Mouse (Mus musculus): ENCODE data around the gene Acot12. TPM values are rescaled to one million over a fixed set of nuclear protein-coding genes. Genes with fewer than 3 reads are reported as not detected.
"Not testable (repeated sequence)": the region's sequence is repeated elsewhere in the genome, so short reads cannot be mapped to it uniquely, and the experiment has no call there.

Acot12 gene
- total and polyA plus RNA-seq, 3 experiments, result 1.0 to 2.2 TPM; not detected in 1

DNA sequence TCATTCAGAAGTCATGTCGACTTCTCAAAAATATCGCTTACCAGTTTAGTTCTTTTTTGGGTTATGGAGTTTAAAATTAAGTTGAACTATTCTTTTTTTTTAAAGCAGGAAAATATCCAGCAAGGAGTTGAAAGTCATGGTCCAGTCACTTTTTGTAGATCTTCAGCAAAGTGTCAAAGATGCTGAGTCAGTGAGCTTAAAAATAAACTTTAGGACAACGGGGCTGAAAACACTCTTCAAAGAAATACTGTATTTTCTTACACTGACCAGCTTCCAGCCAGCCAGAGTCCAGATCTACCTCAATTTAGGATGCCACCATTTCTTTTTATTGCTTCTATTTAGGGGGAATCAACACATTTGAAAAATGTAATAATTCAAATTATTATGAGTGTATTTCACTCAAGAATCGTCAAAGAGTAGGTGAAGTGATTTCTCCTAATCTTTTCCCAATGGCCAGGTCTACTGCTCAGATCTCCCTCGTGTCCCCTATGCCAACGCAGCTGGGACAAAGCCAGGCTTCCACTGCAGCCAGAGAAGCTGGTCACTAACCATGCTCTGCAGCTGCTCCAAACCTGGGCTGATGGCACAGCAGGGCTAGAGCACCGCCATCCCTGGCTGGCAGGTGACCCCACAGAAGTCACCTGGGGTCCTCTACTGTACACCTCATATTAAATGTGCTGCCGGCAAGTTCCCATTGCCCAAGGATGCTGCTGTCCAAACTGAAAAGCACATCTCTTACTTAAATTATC, 19.2 kb downstream of the Acot12 start:
- DNase-seq, result no peak

DNA sequence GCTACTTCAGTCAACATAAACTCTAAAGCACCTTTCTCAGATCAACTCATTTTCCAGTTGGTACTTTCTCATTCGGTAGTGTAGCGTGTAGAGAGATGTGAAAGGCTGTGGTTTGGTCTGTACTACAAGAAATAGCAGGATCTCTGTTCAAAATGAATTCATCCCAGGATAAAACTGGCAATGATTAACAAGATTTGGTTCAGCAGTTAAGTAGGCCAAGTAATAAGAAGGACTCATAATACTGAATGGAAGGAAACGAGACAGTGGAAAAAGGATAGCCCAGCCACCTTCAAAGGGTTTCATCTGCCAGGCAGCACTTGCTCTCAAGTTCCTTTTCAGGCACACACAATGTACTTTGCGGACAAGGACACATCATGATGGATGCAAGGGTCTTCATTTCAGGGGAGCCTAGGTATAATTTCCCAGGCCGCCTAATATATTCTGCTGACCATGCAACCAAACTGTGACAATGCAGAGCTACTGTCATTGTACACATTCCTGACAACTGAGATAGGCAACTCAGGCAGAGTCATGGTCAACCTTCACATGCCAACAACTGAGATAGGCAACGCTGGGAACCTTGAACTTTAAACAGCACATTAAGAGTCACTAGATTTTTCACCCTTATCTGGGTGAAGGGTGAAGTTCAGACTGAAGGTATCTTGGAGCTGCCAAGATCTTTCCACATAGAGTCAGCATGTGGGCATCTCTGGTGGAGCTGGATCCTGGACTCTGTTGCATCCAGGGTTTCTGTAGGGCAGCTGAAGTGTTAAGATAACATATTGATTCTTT, 20.5 kb downstream of the Acot12 start:
- DNase-seq, result peak; percentile 71

DNA sequence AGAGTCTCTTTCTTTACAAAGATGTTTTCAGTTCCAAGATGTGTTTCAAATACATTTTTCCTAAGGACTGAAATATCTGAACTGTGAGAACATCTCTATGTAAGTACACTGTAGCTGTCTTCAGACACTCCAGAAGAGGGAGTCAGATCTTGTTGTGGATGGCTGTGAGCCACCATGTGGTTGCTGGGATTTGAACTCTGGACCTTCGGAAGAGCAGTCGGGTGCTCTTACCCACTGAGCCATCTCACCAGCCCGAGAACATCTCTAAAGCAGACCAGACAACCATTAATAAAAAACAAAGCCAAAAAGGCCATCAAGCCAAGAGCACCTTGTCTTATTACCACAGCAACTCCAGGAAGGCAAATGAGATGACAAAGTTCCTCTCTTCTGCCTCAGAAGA, 22.3 kb downstream of the Acot12 start:
- not testable (repeated sequence) for DNase-seq

DNA sequence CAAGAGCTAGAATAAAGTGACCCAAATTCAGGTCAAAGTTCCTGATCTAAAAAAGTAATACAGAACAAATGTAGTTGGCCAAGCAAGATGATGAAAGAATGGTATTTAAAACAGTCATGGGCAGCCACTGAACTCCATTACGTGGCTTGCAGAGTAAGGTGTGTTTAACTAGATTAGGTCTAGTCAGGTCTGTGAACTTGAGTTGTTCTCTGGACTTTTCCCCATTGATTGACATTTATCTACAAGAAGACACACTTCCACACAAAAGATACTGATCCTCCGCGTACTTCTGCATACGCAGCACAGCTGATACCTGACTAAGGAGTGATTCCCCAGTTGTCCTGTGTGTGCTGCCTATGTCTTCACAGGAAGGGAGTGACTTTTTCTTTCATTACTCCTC, 24.3 kb downstream of the Acot12 start:
- no peak for DNase-seq

DNA sequence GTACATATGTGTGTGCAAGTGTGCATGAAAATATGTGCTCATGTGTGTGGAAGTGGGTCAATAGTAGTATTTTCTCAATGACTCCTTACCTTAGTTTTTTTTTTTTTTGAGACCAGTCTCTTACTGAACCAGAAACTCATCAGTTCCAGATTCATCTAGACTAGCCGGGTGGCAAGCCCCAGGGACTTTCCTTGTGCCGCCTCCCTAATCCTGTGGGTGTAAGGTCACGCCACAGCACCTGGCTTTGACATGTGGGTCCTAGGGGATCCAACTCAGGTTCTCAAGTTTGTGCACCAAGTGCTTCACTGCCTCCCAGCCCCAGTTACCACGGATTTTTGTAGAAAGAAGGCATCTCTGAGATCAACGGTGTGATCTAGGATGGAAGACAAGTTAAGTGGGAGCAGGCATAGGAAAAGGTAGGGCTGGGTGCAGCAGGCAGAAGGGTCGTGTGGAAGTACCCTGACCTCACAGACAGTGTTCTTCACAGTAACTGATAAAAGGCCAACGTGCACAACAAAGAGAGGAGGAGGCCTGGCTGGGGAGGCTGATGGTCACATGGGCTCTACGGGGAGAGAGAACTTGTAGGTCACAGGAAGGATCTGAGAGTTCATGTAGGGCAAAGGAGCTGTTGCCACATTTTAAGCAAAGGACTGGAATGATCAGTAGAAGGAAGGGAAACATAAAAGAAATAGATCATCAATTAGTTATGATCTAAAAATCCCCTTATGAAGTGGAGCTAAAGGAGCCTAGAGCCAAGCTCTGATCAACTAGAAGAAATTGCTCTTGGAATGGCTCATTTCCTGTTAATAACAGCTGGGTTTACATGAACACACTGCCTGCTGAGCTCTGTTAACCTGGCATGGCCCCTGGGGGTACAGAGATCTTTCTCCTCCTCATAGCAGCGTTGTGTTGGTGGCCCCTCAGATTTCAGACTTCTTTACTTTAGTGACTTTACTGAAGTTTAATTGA, 27.7 kb downstream of the Acot12 start:
- no peak for DNase-seq

DNA sequence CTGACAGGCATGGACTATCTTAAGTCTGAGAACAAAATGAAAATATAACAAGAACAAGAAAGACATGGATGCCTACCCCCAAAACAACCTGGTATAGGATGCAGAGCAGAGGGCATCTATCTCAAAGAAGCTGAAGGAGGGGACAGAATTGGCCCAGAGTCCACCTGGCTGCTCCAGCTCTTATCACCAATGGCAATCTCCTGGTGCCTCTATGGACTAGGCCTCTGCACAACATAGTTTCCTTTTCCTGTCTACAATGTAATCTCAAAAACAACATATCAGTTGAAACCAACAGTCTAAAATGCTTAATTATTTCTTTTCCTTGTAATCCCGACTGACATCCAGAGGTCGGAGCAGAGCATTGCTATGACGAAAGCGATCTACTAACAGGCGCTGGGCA, 36.8 kb downstream of the Acot12 start:
- DNase-seq, result no peak

DNA sequence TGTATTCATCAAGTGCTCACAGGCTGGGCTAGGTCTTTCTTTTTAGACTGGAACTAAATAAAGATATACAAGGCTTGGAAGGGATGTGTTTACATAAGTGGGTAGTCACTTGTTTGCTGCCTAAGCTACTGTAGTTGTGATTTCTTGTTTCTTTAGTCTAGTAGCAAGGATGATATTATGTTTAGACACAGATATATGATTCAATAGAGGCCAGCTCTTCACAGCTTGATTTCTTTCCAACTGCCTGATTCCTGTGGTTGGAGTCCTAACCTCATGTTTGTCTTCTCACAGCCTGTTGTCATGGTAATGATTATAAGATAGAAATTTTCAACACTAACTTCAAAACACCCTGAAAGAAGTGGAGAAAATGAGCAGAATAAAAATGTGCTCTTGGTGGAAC, 38.6 kb downstream of the Acot12 start:
- DNase-seq, result no peak

DNA sequence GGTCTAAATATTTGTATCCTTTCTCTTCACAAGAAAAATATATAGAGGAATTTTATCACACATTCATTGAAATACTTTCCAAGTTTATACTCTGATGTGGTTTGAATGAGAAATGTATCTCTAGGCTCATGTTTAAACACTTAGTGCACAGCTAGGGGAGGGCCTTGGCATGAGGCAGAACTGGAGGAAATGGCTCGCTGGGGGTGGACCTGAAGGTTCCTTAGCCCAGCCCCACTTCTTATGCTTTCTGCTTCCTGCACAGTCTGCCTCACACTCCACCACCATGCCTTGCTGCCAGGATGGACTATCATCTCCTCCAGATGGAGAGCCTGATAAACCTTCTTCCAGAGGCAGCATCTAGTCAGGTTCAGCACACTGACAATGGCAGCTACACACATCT, 50.7 kb downstream of the Acot12 start:
- no peak for DNase-seq

DNA sequence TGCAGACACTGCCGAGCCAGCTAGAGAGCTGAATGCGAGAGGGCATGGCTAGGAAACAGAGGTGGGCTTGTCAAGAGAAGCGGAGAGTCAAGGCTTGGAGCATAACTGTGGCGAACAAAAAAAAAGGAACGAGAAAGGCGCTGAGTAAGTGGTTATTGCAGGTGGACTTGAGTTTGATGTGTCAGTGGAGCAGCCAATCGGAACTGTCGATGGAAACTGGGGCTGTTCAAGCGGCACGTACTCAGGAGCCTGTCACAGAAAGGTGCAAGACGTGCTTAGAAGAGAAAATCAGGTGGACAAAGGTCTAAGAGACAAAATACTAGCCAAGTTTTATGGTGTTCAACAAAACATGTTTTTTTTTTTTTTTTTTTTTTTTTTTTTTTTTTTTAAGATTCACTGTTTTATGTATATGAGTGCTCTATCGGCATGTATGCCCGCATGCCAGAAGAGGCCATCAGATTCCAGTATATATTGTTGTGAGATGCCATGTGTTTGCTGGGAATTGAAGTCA, 53.7 kb downstream of the Acot12 start:
- DNase-seq, result no peak

DNA sequence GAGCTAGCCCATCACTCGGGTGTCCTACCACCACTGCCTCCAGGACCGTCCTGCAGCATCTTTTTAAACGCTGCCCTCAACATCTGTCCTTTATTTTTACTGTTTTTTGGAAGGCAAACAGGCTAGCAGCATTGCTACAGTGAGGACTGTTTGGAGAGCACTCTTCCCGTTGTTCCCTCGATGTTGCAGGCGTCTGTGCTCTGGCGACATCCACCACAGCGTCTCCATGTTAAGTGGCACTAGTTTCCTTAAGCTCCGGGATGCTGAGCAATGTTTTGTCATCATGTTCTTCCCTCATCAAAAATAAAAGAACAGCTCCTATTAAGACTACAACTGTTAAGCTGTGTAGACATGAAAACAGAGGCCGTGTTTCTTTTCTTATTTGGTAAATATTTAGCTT, 54.3 kb downstream of the Acot12 start:
- DNase-seq, result no peak

DNA sequence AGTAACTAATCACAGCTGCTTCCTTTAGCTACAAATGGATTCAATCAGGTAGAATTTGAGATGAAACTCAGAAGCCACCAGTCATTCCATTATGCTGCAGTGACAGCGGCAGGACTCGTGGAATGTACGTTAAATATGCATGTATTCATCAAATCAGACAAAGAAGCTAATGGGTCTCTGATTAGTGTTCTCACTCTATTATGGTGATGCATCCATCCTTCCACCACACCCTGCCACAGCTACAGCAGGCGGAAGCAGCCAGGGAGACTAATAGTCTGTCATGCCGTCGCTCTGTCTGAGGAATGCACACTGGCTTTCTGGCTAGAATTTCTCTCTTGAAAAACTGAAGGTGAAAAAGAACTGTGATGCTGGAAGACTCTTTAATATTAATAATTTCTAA, 54.7 kb downstream of the Acot12 start:
- no peak for DNase-seq

DNA sequence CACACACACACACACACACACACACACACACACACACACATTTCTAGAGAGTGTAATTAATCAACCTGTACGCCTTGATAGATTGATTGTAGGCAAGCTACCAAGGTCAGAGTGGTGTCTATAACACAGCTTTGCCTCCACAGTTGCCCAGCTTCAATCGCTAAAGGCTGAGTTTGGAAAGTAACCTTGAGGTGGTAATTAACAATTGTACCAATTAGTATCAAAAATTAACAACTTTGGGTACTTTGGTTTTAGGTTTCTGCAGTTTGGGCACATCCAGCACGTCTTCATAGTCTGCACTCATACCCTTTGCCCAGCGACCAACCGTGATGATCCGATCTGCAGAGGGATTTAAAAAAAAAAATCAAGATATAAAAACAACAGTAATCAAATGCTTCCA, 55.6 kb downstream of the Acot12 start:
- no peak for DNase-seq

DNA sequence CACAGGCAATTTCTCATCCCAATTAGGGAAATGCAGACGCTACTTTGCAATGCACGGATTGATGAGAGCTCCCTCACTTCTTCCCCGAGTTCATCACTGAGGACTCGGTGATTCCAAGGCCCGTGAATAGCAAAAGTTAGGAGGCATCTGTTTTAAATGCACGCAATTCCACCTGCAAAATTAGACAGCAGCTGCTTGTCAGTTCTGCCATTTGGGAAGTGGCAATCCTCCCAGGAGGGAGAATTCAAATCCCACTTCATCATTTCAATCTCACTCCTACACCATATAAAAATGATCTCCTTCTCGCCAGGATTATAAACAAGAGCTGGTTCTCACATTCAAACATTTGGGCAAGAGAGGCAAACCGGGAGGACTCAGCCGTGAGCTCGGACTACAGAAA, 56.1 kb downstream of the Acot12 start:
- DNase-seq, result no peak

DNA sequence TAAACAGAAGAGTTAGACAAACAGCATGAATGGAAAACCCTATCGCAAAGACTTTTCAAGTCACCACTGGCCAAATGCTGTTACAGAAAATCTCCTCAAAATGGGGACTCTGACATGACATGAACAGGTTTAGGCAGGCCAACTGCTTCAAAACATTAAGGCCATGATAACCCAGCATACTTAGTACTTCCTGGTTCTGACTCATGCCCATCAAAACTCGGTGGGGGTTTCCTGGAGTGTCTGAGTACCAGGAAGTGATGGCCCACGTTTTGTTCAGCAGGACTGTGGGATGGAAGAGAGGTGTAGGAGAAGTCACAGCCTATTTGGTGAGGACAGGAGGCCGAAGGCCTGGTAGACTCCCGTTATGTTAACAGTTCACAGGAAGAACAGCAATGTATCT, 60.4 kb downstream of the Acot12 start:
- no peak for DNase-seq

DNA sequence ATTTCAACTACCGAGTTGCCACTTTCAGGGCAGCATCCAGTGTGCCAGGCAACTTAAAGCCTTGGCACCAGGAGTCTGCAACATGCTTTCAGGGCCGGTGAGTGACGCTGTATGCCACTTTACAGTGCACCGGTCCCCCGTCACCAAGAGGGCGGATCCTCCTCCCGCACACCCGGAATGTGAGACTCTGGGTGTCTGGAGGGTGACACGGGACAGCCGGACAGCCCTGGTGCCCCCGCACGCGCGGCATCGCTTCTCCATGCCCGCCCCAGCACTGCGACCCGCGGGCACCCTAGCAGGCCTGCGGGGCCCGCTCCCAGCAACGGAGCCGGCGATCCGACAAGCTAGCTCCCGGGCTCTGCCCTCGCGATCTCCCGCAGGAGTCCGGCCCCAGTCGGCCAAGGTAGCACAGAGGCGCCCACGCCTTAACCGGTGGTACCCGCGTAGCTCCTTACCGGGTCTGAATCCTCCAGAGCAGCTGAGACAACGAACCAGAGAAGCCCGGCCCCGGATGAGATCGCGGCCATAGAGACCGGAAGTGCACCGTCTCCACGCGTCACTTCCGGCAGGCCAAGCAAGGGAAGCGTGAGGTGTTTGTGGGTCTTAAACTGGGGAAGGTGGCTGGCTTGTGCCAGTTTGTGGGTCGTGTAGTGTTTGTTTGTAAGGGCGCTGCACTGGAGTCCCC, 66.0 kb downstream of the Acot12 start, which contains the start of gene Zcchc9:
Zcchc9 (minus strand) TSS at position 551 of the 685 bp plus-strand sequence.
- DNase-seq, result peak; percentile 91

DNA sequence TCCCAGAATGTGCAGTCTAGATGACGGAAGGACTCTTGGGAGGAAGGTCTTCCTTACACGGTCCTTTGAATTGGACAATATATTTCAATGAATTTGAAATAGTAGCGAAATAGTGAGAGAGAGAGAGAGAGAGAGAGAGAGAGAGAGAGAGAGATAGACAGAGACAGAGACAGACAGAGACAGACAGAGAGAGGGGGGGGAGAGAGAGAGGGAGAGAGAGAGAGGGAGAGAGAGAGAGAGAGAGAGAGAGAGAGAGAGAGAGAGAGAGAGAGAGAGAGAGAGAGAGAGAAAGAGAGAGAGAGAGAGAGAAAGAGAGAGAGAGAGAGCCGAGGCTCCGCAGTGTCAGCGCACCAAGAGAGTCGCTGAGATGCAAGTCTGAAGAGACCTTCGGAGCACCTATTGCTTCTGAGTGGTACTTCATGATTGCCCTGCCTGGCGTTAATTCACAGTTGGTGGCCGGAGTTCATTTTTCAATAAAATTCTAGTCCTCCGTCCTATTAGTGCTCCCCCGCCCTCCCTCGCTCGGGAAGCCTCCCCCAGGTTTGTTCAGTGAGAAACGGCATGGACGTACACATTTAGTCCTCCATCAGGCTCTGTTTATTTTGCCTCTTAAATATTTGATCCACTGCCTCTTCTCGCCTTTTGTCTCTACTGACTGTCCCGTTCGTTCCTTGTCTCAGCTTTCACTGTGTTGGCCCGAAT, 66.7 kb downstream of the Acot12 start:
- DNase-seq, result peak; percentile 15

DNA sequence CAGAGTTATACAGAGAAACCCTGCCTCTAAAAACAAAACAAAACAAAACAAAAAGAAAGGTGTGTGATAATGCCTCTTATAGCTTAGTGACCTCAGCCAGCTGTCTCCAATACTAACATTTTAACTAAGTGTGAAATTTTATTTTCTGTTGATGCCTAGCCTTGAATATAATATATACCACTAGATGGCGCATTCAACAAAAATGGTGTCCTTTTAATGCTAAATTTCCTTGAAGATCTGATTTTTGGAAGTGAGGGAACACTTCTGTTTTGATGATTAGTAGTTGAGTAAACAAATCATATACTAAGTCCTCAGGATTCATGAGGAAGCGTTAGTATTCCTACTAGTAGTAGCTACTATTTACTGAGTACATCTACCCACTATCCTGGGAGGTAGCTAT, 68.2 kb downstream of the Acot12 start:
- no peak for DNase-seq

DNA sequence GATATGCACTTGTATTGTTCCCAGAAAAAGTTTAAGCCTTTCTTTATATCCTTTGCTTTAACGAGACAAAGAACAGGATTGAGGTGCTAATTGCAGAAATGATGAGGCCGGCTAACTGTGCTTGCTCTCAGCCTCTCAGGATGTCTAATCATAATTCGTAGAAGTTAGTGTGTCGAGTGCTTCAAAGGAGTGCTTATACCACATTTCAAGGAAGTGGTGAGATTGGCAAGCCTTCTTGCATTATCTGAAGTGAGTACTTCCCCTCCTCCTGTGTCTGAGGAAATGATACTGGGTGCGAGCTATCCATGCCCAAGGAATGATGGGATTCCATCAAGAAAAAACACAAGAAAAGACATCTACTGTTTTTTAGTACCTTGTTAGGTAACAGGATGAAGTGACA, 73.4 kb downstream of the Acot12 start:
- no peak for DNase-seq

DNA sequence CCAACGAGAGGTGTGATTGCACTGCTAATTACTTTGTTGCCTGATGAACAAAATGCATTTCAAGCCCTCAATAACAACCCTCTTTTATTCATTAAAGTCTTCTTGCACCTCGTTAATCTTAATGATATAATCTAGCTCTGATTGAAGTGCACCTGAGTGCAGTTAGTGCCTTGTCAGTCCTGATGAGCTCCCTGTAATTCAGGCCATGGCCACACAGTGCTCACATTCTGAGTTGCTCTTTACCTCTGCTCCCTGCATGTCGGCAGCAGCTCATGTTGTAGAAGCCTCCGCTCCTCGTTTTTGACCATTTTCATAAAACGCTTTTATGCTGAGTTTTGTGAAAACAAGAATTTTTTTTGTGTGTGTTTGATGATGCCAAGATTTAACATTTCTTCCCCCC, 82.4 kb downstream of the Acot12 start:
- DNase-seq, result no peak

DNA sequence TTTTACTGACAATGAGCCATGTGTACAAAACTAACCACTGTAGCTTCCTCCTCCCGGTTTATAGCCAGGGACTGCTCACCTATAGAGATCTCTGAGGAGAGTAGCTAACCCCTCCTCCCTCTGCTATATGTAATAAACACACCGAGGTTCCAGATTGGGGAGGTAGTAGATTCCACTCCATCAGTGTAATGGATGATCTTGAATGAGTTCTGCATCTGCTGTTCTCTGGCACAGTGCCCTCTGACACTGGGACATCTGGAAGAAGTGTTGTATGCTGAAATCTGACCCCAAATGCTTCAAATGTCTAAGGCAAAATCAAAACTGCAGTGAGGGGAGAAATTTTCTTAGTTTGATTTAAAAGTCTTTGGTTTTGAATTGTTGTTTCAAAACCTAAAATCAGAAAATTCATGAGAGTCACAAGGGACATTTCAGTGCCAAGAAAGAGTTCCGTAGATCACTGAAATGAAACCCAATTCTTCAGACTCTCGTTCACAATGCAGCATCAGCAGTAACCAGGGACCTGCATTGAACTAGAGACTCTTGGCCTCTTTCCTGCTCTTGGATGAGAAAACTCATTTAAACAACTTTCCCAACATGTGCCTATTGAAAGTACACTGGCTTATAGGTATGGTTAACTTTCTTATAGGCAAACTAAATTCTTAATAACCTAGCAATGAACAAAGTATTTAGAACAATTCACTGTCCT, 83.7 kb downstream of the Acot12 start:
- no peak for DNase-seq

Data from adrenal gland, adult 2 months (tissue).